Mouse (Mus musculus) heart, postnatal 14 days (tissue): ENCODE results near the gene Qrich1. TPM values are rescaled to one million over a fixed set of nuclear protein-coding genes. Genes with fewer than 3 reads are reported as not detected.

ENCODE experiments used
- DNase-seq, 2 experiments: peaks; one replicate each; pipeline ENCODE4 v3.0.0; 2021 to 2022
- intact Hi-C: fragments of 180-260 bp; cut with DNase I; formaldehyde crosslinking; loops from one replicate; pipeline ENCODE4 v1.15.1; 2025
- long read RNA-seq, 2 experiments: library from polyadenylated mRNA; stranded (forward); transcript quantifications; one replicate each; pipeline ENCODE4 v2.0.0; 2021
- total RNA-seq, 2 experiments: library from RNA; stranded (reverse); gene quantifications; 2 replicates each; pipeline ENCODE4 v1.2.3; 2021

The Qrich1 gene
- total RNA-seq = 10 to 100 TPM; 68.4 to 70.1 TPM
- long read RNA-seq, experiment 1, transcript Qrich1-202 (10 exons, 3,040 nt) = major isoform, 11 of 48 reads
- long read RNA-seq, experiment 1, partial matches to known transcripts = 6 of 48 reads
- long read RNA-seq, experiment 1, other reads (novel, unspliced or antisense) = 30 of 48 reads
- long read RNA-seq, experiment 2, transcript Qrich1-202 (10 exons, 3,040 nt) = major isoform, 14 of 37 reads
- long read RNA-seq, experiment 2, partial matches to known transcripts = 3 of 37 reads
- long read RNA-seq, experiment 2, other reads (novel, unspliced or antisense) = 20 of 37 reads

- intact Hi-C loops = loop anchor here (5.0 kb wide), 1 partner anchor 51 kb away; the partner anchor contains the start of genes Dalrd3 and Ndufaf3
- peak; percentile 94 for DNase-seq
These were observed at the start of gene Qrich1 for GRCm38 (mm10) chr9:108516380-108517251. Gene Qrich1, plus strand, starts transcription at chr9:108516806.

GRCm38 (mm10) chr9:108469430-108469829, 47.2 kb upstream of the Qrich1 start:
- intact Hi-C loops = no loop called here
- DNase-seq = no peak

- no peak for DNase-seq
- intact Hi-C loops = no loop called here
These were observed 46.8 kb upstream of the Qrich1 start for GRCm38 (mm10) chr9:108469845-108470244.

- intact Hi-C loops = no loop called here
- no peak for DNase-seq
These were observed 42.1 kb upstream of the Qrich1 start for GRCm38 (mm10) chr9:108474528-108474927.

DNA sequence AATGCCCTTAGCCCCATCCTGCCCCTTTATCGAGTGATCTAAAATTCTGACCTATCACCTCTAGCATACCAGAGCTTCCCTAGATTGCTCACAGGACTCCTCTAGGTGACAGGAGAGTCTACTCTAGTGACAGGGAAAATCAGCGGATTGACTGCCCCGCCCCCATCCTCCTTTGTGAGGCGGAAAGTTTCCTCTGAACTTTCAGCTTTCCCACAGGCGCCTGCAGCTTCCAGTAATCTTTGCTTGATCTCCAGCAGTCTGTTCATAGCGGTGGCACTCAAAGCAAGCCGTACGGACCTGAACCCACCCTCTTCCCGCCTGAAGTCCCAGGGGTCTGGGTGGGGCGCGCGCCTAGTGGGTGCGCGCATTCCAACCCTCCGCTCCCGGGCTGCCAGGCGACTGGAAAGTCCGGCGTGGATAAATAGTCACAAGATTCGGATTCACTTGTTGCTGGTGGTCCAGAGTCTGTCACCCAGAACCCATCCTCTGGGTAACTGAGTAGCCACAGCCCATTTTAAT, 37.9 kb upstream of the Qrich1 start:
- peak; percentile 91 to 92 for DNase-seq
- intact Hi-C loops = loop anchor here (2.0 kb wide), 1 partner anchor 18 kb away; the partner anchor contains the start of genes Ccdc71 and Klhdc8b

GRCm38 (mm10) chr9:108479241-108479640, 37.4 kb upstream of the Qrich1 start:
- DNase-seq = no peak
- intact Hi-C loops = loop anchor here (2.0 kb wide), 1 partner anchor 18 kb away; the partner anchor contains the start of genes Ccdc71 and Klhdc8b

DNA sequence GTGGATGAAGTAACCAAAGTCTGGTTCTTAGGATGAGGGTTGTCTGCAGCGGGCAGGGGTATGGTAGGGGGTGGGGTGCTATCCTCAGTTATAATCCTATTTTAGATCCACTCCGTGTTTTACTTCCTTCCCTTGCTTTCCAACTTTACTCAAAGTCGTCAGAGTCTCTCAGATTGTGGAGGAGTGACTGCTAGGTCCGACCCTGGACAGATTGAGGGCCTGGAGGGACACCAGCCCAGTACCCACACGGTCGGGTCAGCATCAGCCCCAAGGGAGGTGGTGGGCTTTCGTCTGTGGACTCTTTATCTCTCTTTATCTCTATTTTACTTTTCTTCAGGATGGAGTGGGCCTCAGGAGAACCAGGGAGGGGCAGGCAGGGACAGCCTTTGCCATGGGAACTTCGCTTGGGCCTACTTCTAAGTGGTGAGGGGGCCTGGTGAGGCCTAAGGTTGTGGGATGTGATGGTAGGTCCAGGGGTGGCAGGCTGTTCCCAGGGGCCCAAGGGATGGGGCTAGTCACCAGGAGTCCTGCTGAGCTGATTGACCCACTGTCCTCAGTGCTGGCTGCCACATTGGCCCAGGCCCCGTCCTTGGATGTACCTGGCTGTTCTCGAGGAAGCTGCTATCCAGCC, 36.8 kb upstream of the Qrich1 start, which contains the start of gene Lamb2:
Gene Lamb2 (plus strand): TSS at position 16 of the 631 bp plus-strand sequence.
- intact Hi-C loops = loop anchor here (2.0 kb wide), 1 partner anchor 19 kb away; the partner anchor contains the start of genes Ccdc71 and Klhdc8b
- peak; percentile 57 to 60 for DNase-seq

DNA sequence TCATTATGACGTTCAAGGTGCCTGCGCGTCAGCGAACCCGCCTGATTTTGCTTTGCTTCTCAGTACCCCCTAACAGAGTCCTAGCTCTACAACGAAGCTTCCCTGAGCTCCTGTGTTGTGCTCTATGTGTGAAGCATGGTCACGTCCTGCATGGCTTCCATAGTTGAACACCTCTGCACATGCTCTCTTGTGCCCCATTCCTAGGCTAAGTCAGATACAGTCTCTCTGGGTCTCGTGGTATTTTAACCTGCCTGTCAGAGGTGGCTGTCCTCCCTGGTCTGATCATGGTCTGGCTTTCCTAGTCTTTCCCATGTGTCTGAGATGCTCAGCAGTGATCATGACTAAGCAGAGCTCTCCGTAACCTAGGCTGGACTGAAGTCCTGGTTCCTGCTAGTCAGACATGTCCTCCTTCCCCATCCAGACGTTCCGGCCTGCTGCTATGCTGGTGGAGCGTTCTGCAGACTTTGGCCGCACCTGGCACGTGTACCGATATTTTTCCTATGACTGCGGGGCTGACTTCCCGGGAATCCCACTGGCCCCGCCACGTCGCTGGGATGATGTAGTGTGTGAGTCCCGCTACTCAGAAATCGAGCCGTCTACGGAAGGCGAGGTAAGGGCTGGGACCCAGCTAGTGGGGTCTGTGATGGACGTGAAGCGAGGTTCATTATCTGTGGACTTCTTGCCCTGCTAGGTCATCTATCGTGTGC, 35.6 kb upstream of the Qrich1 start:
- intact Hi-C loops = no loop called here
- no peak for DNase-seq

- peak in 1 of 2 experiments; percentile 45 for DNase-seq
- intact Hi-C loops = no loop called here
These were observed 34.9 kb upstream of the Qrich1 start for GRCm38 (mm10) chr9:108481520-108482210.

DNA sequence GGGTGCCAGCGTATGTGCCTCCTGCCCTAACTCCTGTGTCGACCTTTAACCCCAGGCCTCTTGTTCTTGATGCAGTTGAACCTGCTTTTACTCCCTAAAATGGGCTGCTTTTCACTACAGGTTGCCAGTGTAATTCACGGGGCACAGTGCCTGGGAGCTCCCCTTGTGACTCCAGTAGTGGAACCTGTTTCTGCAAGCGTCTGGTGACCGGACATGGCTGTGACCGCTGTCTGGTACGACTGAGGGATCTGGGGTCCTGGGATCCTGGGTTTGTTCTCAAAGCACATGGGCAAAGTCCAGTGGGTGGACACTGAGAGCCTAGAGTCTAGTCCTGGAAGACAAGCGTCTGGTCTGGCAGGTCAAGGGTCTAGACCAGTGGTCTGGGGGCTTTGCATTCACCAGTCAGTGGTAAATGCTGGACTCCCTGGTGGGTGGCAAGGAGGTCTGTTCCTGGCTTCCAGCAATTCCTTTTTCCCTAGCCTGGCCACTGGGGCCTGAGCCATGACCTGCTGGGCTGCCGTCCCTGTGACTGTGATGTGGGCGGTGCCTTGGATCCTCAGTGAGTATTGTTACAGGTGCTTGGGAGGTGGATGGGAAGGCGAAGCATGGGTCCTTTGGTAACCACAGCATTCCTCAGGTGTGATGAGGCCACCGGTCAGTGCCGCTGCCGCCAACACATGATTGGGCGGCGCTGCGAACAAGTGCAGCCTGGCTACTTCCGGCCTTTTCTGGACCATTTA, 33.4 kb upstream of the Qrich1 start:
- intact Hi-C loops = no loop called here
- DNase-seq = no peak

GRCm38 (mm10) chr9:108484021-108484420, 32.6 kb upstream of the Qrich1 start:
- DNase-seq = no peak
- intact Hi-C loops = no loop called here

GRCm38 (mm10) chr9:108485301-108485875, 31.2 kb upstream of the Qrich1 start:
- no peak for DNase-seq

DNA sequence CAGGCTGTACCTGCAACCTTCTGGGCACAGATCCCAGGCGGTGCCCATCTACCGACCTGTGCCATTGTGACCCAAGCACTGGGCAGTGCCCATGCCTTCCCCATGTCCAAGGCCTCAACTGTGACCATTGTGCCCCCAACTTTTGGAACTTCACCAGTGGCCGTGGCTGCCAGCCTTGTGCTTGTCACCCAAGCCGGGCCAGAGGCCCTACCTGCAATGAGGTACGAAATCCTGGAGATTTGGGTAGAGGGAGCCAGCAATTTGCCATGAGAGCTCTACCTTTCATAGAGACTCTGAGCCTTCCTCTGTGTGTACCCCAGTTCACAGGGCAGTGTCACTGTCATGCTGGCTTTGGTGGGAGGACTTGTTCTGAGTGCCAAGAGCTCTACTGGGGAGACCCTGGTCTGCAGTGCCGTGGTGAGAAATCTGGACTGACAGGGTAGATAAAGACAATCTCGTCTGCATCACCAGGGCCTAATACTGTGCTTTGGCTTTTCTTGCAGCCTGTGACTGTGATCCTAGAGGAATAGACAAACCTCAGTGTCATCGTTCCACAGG, 29.6 kb upstream of the Qrich1 start:
- no peak for DNase-seq
- intact Hi-C loops = no loop called here

More at GRCm38 (mm10) chr9:108485301-108485875, 31.2 kb upstream of the Qrich1 start:
- intact Hi-C loops = no loop called here

GRCm38 (mm10) chr9:108488403-108488802, 28.2 kb upstream of the Qrich1 start:
- DNase-seq = no peak
- intact Hi-C loops = no loop called here

DNA sequence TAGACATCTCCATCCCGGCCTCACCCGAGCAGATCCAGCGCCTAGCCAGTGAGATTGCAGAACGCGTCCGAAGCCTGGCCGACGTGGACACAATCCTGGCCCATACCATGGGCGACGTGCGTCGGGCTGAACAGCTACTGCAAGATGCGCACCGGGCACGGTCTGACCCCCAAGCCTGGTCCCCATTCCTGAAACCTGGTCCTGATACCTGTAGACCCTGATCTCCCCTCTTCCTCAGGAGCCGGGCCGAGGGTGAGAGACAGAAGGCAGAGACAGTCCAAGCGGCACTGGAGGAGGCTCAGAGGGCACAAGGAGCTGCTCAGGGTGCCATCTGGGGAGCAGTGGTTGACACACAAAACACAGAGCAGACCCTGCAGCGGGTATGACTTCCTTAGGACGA, 27.4 kb upstream of the Qrich1 start:
- DNase-seq = no peak
- intact Hi-C loops = no loop called here

GRCm38 (mm10) chr9:108489702-108490558, 26.7 kb upstream of the Qrich1 start:
- intact Hi-C loops = loop anchor here (2.0 kb wide), 1 partner anchor 17 kb away; the partner anchor contains the start of gene Qars
- no peak for DNase-seq
